Mouse (Mus musculus) macrophage (primary cell): ENCODE measurements at regions not wholly inside any gene's neighbourhood (a gene's known extent, or its start where the extent isn't known, plus 50 kb on each side); places are given as distances from the start of the nearest gene placed in this dataset.

Experiments
- H3K27ac ChIP-seq: fragments of 350-480 bp; formaldehyde crosslinking; 2 replicates; pipeline ENCODE4 v1.9.0; 2021
- H3K36me3 ChIP-seq: fragments of 350-480 bp; formaldehyde crosslinking; 2 replicates; pipeline ENCODE4 v1.9.0; 2021; ENCODE audit errors: inconsistent target
- H3K4me3 ChIP-seq: fragments of 350-480 bp; formaldehyde crosslinking; 2 replicates; pipeline ENCODE4 v1.9.0; 2021; ENCODE audit errors: inconsistent target
- H3K79me2 ChIP-seq: fragments of 350-480 bp; formaldehyde crosslinking; 2 replicates; pipeline ENCODE4 v1.9.0; 2021; ENCODE audit errors: inconsistent target
- WGBS: methylation state at CpG from one replicate; pipeline ENCODE4 v1.1.7; 2026; ENCODE audit warnings: inconsistent platforms; ENCODE audit not compliant: missing documents; 5-methylcytosine and 5-hydroxymethylcytosine counted together

GRCm38 (mm10) chr12:54316066-54316567 is 112.5 kb upstream of the Egln3 start:
- Histone ChIP-seq H3K36me3 (no peaks in the 10 kb centered on the region), H3K4me3 (no peak overlapping the region), H3K27ac (no peak overlapping the region), H3K79me2 (no peaks in the 10 kb centered on the region)
- 89% methylated on average over 15 of the region's 15 CpGs for WGBS

GRCm38 (mm10) chr12:54314153-54314552 is 110.5 kb upstream of the Egln3 start:
- no peak overlapping the region for H3K4me3 ChIP-seq
- no peaks in the 10 kb centered on the region for H3K36me3 ChIP-seq
- no peak overlapping the region for H3K27ac ChIP-seq
- WGBS, result 91% methylated on average over 2 of the region's 2 CpGs
- H3K79me2 ChIP-seq, result no peaks in the 10 kb centered on the region

DNA sequence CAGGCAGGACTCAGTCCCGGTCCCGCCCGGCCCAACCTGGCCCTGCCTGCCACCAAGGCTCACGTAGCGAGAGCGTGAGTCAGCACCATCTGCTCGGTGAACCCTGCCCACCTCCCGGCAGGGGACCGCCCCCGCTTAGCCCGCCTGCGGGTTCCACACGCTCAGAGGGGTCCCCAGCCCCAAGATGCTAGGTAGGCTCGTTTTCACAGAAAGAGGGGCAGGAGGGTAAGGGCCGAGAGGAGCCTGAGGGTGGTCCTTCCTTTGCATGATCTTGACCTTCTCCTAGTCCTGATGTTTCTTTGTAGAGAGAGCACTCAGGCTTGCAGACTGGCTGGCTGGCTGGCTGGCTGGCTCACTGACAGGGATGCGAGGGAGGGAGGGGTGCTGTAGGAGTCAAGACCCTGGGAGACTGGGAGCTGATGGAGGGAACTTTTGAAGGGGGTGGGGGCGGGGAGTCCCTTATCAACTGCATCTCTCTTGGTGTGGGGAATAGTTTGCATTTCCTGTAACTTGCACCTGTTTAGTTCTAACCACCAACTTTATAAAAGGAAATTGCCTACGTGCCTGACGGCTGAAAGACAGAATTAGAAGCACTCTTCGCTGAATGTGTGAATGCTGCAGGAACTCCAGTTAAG is 109.7 kb upstream of the Egln3 start:
- H3K4me3 ChIP-seq, result no peak overlapping the region
- no peak overlapping the region for H3K27ac ChIP-seq
- H3K36me3 ChIP-seq, result no peaks in the 10 kb centered on the region
- 5% methylated on average over 20 of the region's 20 CpGs for WGBS
- no peaks in the 10 kb centered on the region for H3K79me2 ChIP-seq

DNA sequence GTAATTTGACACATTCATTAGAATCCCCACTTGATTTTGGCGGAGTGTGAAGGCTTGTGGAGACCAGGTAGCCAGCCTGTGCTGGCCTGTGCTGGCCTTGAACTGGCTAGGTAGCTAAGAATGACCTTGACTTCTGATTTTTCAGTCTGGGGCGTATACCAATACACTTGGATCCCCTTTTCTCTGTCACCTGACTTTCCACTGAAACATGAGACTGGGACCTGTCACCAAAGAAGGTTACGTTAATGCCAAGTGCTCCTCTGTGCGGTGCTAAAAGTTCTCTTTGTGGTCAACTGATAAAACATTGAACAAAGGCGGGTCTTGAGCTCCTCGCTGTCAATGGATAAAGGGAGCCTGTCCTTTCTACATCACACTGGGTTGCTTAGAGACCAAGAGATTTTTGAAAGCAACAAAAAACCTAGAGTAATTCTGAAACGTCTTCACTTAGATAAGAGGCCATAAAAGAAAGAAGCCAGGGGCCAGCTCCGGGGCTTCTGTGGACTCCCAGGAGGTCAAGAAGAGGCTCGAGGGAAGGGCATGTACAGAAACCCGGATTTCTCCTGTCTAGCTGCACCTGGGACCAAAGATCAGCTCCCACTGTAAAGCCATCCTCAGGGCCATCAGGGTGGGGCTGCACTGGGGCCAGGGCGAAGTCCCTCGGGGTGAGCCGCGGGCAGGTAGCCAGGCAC is 109.0 kb upstream of the Egln3 start:
- no peak overlapping the region for H3K4me3 ChIP-seq
- no peaks in the 10 kb centered on the region for H3K79me2 ChIP-seq
- H3K27ac ChIP-seq, result no peak overlapping the region
- WGBS, result 28% methylated on average over 13 of the region's 14 CpGs
- H3K36me3 ChIP-seq, result no peaks in the 10 kb centered on the region

GRCm38 (mm10) chr12:54311896-54312521 is 108.3 kb upstream of the Egln3 start:
- 94% methylated on average over 4 of the region's 4 CpGs for WGBS
- H3K4me3 ChIP-seq, result no peak overlapping the region
- H3K36me3 ChIP-seq, result no peaks in the 10 kb centered on the region
- no peaks in the 10 kb centered on the region for H3K79me2 ChIP-seq
- no peak overlapping the region for H3K27ac ChIP-seq

DNA sequence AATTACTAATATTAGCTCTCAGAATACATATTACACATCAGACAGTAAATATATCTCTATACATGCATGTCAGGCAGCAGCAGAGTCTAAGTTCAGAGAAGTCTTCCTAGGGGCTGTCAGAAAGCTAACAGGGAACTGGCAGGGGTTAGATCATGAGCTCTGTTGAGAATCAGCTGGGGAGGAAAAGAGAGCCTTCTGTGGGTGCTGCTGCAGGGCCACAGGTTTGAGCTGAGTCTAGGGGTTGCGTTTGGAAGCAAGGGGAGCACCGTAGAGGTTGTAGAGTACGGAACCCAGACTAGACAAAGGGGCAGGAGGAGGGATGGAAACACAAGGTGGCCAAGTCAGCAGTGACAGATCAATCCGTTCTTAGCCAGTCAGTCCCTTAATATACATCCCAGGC is 106.2 kb upstream of the Egln3 start:
- Histone ChIP-seq H3K27ac (no peak overlapping the region), H3K79me2 (no peaks in the 10 kb centered on the region), H3K36me3 (no peaks in the 10 kb centered on the region), H3K4me3 (no peak overlapping the region)
- 98% methylated on average over 4 of the region's 4 CpGs for WGBS

GRCm38 (mm10) chr12:54309219-54309618 is 105.6 kb upstream of the Egln3 start:
- no peaks in the 10 kb centered on the region for H3K36me3 ChIP-seq
- H3K4me3 ChIP-seq, result no peak overlapping the region
- H3K27ac ChIP-seq, result no peak overlapping the region
- H3K79me2 ChIP-seq, result no peaks in the 10 kb centered on the region
- 85% methylated on average over 6 of the region's 6 CpGs for WGBS

DNA sequence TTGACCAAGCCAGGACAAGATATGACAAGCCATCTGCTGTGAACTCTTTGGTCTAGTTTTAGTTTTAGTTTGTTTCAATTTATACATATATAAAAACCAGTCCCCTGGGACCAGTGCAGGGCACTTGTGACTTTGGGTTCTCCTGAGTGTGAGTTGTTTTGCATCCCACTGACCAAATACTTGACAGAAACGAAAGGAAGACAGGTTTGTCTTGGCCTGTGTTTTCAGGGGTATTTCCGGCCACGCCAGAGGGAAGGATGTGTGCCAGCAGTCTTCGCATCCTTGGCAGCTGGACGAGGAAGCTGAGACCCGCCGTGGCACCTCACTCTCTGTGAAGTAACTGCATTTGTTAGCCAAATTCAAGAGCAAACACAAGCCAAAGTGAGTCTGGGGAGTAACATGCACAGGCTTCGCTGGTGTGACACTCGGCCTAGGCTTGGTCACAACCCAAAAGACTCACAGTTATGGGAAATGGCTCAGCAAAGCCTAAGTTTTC is 101.5 kb upstream of the Egln3 start:
- H3K27ac ChIP-seq, result no peak overlapping the region
- WGBS, result 63% methylated on average over 9 of the region's 9 CpGs

DNA sequence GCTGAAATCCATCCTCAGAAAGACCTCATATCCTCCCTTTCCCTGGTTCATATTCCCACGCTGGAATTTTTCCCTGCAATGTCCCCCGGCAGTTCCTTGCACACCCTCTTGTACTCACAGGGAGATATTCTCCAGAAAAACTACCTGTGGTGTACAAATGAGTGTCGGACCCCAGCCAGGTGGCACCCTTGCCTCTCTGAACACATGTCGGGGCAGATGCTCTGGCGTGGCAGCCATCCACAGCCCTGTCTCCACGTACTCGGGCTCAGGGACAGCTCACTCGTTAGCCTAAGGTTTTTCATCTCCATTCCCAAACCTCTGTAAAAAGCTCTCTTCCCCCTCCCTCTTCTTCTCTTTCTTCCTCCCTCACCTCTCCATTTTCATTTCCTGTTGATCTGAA is 100.1 kb upstream of the Egln3 start:
- no peaks in the 10 kb centered on the region for H3K79me2 ChIP-seq
- 92% methylated on average over 8 of the region's 8 CpGs for WGBS
- no peaks in the 10 kb centered on the region for H3K36me3 ChIP-seq
- no peak overlapping the region for H3K4me3 ChIP-seq
- H3K27ac ChIP-seq, result no peak overlapping the region

More for the DNA sequence above, 101.5 kb upstream of the Egln3 start:
- H3K4me3 ChIP-seq, result no peak overlapping the region
- H3K36me3 ChIP-seq, result no peaks in the 10 kb centered on the region
- H3K79me2 ChIP-seq, result no peaks in the 10 kb centered on the region

GRCm38 (mm10) chr12:54299506-54299905 is 95.8 kb upstream of the Egln3 start:
- H3K79me2 ChIP-seq, result no peaks in the 10 kb centered on the region
- H3K4me3 ChIP-seq, result no peak overlapping the region
- H3K36me3 ChIP-seq, result no peaks in the 10 kb centered on the region
- H3K27ac ChIP-seq, result no peak overlapping the region
- 91% methylated on average over 5 of the region's 5 CpGs for WGBS

DNA sequence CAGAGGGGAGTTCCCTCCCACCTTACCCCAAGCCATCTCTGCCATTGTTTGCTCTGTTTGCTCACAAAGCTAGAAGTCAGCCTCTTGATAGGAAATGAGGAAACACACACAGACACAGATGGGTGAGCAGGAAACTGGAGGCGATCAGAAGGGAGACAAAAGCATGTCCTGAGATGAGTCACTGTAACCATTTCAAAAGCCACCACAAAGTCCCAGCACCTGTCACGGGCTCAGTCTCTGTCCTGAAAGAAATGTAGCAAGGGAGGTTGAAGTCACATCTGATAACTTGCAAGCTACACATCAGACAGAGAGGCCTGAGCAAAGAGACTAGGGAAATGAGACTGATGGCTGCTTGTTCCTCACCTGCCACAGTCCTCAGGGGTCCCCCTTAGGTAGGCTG is 89.6 kb upstream of the Egln3 start:
- 4% methylated on average over 2 of the region's 2 CpGs for WGBS

DNA sequence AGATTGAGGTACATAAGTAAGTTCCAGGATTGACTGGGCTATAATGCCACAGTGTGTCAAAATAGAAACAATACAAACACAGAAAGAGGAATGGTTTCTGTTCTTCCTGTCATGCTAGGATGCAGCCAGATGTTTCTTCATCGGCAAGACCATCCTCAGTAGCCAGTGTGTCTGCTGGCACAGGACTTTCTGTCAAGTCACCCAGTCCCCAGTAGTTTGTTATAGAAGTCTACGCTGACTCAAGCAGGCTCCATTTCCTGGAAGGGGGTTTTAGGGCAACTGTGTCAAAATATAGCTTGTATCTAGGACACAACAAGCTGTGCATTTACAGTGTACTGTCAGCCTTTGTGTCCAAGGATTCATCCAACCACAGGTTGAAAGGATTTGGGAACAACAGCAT is 86.7 kb upstream of the Egln3 start:
- Histone ChIP-seq H3K4me3 (no peak overlapping the region), H3K27ac (no peak overlapping the region), H3K79me2 (no peaks in the 10 kb centered on the region), H3K36me3 (no peaks in the 10 kb centered on the region)
- WGBS, result 27% methylated on average over 2 of the region's 2 CpGs

More for the DNA sequence above, 89.6 kb upstream of the Egln3 start:
- H3K27ac ChIP-seq, result no peak overlapping the region
- H3K4me3 ChIP-seq, result no peak overlapping the region
- no peaks in the 10 kb centered on the region for H3K79me2 ChIP-seq
- H3K36me3 ChIP-seq, result no peaks in the 10 kb centered on the region

DNA sequence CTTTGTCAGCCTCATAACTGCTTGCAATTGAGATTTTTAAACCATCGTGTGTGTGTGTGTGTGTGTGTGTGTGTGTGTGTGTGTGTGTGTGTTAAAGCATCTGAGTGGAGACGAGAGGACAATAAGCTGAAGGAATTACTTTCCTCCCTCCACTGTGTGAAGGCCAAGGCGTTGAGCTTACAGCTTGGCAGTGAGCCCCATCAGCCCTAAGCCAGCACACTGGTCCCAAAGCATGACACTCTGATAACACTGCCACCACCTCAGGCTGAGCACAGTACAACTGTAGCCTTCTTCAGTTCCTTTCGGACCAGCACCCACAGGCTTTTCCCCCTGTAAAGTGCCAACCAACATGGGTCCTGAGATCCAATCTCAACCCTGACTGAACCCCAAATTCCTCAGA is 85.1 kb upstream of the Egln3 start:
- no peak overlapping the region for H3K27ac ChIP-seq
- no peaks in the 10 kb centered on the region for H3K79me2 ChIP-seq
- 100% methylated on average over 3 of the region's 4 CpGs for WGBS
- no peak overlapping the region for H3K4me3 ChIP-seq
- no peaks in the 10 kb centered on the region for H3K36me3 ChIP-seq

- Histone ChIP-seq H3K36me3 (no peaks in the 10 kb centered on the region), H3K79me2 (no peaks in the 10 kb centered on the region), H3K27ac (no peak overlapping the region), H3K4me3 (no peak overlapping the region)
- WGBS, result 98% methylated on average over 6 of the region's 6 CpGs
Observed at GRCm38 (mm10) chr12:54288041-54288502, 84.4 kb upstream of the Egln3 start.
